Mouse (Mus musculus) C2C12 (cell line): ENCODE data around the gene Mcf2l. TPM values are rescaled to one million over a fixed set of nuclear protein-coding genes. Genes with fewer than 3 reads are reported as not detected.

Experiments
- H3K27me3 ChIP-seq: one replicate; pipeline ENCODE4 v1.6.1; 2011; ENCODE audit not compliant: control insufficient read depth, insufficient read depth, insufficient read length
- H3K36me3 ChIP-seq: one replicate; pipeline ENCODE4 v1.6.1; 2011; ENCODE audit not compliant: control insufficient read depth, insufficient read depth
- H3K4me3 ChIP-seq: one replicate; pipeline ENCODE4 v1.5.1; 2011; ENCODE audit warnings: mild to moderate bottlenecking, control low read depth; ENCODE audit not compliant: poor library complexity, insufficient read depth, severe bottlenecking
- H3K79me2 ChIP-seq: one replicate; pipeline ENCODE4 v1.6.1; 2011; ENCODE audit not compliant: control insufficient read depth, insufficient read depth
- H3K79me3 ChIP-seq: one replicate; pipeline ENCODE4 v1.6.1; 2011; ENCODE audit warnings: low read depth, control low read depth
- H3ac ChIP-seq: one replicate; pipeline ENCODE3; 2011; ENCODE audit warnings: low read depth; ENCODE audit not compliant: control insufficient read depth, insufficient read length
- CEBPB ChIP-seq: IDR thresholded peaks from one replicate; pipeline ENCODE4 v1.6.1; 2011; ENCODE audit warnings: low read depth, mild to moderate bottlenecking, control low read depth, moderate library complexity
- CTCF ChIP-seq: IDR thresholded peaks from one replicate; pipeline ENCODE4 v1.5.1; 2011; ENCODE audit not compliant: control insufficient read depth, insufficient read depth, insufficient read length
- FOSL1 ChIP-seq: IDR thresholded peaks from one replicate; pipeline ENCODE4 v1.8.0; 2011; ENCODE audit warnings: mild to moderate bottlenecking, low read length; ENCODE audit not compliant: poor library complexity, insufficient read depth, severe bottlenecking
- MAX ChIP-seq: IDR thresholded peaks from one replicate; pipeline ENCODE4 v1.6.1; 2011; ENCODE audit warnings: mild to moderate bottlenecking, control low read depth
- MYOD1 ChIP-seq: IDR thresholded peaks from one replicate; pipeline ENCODE4 v1.6.1; 2011; ENCODE audit warnings: low read depth; ENCODE audit not compliant: control insufficient read depth, insufficient read length
- MYOG ChIP-seq: IDR thresholded peaks from one replicate; pipeline ENCODE4 v1.6.1; 2011; ENCODE audit not compliant: control insufficient read depth, insufficient read length; ENCODE audit errors: extremely low read depth
- USF1 ChIP-seq: IDR thresholded peaks from one replicate; pipeline ENCODE4 v1.6.1; 2011; ENCODE audit warnings: low read depth, mild to moderate bottlenecking, control low read depth, moderate library complexity
- polyA plus RNA-seq: library from polyadenylated mRNA; unstranded; fragments of >200 nt; fragmentation: generic; extraction: Trizol; gene quantifications from one replicate; pipeline ENCODE4 v1.2.1, GENCODE M21; 2012; ENCODE audit warnings: missing spikeins

Gene Mcf2l
- polyA plus RNA-seq, 1 experiment: 1.5 TPM

DNA sequence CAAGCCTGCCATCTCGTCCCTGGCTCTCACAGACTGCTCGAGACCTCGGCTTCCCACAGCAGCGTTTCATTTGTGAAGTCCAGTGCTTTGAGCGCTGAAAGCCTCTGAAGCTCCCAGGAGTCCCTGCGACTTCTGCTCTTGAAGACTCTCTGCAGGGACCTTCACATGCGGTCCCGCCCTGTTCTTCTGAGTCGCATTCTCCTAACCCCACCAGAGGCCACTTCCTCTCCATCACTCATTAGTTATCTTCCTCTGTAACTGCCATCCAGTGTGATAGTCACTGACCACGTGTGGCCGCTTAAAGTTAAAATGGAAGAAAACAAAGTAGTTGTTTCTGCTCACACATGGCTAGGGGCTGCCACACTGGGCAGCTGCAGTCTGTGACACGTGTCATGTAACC lies 103.7 kb downstream of the Mcf2l start:
- TF ChIP-seq CTCF (no peak), MYOG (no peak), MYOD1 (no peak), CEBPB (no peak), MAX (no peak), USF1 (no peak), FOSL1 (no peak)
- Histone ChIP-seq H3K79me2 (no peaks in the 10 kb centered on the region), H3K79me3 (no peaks in the 10 kb centered on the region)

DNA sequence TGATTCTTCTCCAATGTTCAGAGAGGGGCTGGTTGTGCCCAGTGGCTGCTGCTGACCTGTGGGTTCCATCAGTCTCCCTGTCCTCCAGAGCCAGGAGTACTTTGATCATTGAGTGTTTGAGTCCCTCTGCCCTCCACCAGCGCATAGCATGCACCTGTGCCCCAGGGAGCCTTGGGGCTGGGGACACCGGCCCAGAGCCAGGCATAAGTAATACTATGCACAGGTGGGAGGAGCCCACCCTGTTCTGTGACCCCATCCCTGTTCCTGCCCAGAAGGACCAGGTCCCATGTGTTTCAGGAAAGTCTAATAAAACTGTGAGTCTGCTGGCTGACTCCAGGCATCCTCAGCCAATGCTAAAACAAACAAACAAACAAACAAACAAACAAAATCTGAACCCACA lies 104.7 kb downstream of the Mcf2l start:
- no peak overlapping the region for H3K4me3 ChIP-seq
- no peak for TF ChIP-seq MYOD1
- no peak for TF ChIP-seq CEBPB
- TF ChIP-seq USF1: no peak
- TF ChIP-seq MYOG: no peak
- TF ChIP-seq CTCF: no peak
- TF ChIP-seq FOSL1: no peak
- TF ChIP-seq MAX: no peak
- no peaks in the 10 kb centered on the region for H3K79me2 ChIP-seq
- H3K27me3 ChIP-seq: peaks cover 40% of the 10 kb centered on the region
- no peaks in the 10 kb centered on the region for H3K79me3 ChIP-seq
- no peak overlapping the region for H3ac ChIP-seq
- H3K36me3 ChIP-seq: no peaks in the 10 kb centered on the region

More for the DNA sequence above, 103.7 kb downstream of the Mcf2l start:
- Histone ChIP-seq H3K36me3 (no peaks in the 10 kb centered on the region), H3K4me3 (no peak overlapping the region), H3K27me3 (peaks cover 40% of the 10 kb centered on the region), H3ac (no peak overlapping the region)

GRCm38 (mm10) chr8:12978726-12979125 lies 105.1 kb downstream of the Mcf2l start:
- no peaks in the 10 kb centered on the region for H3K36me3 ChIP-seq
- TF ChIP-seq CEBPB: no peak
- peak; percentile 80 for TF ChIP-seq CTCF
- H3ac ChIP-seq: no peak overlapping the region
- H3K27me3 ChIP-seq: peaks cover 40% of the 10 kb centered on the region
- H3K79me2 ChIP-seq: no peaks in the 10 kb centered on the region
- H3K79me3 ChIP-seq: no peaks in the 10 kb centered on the region
- no peak overlapping the region for H3K4me3 ChIP-seq

DNA sequence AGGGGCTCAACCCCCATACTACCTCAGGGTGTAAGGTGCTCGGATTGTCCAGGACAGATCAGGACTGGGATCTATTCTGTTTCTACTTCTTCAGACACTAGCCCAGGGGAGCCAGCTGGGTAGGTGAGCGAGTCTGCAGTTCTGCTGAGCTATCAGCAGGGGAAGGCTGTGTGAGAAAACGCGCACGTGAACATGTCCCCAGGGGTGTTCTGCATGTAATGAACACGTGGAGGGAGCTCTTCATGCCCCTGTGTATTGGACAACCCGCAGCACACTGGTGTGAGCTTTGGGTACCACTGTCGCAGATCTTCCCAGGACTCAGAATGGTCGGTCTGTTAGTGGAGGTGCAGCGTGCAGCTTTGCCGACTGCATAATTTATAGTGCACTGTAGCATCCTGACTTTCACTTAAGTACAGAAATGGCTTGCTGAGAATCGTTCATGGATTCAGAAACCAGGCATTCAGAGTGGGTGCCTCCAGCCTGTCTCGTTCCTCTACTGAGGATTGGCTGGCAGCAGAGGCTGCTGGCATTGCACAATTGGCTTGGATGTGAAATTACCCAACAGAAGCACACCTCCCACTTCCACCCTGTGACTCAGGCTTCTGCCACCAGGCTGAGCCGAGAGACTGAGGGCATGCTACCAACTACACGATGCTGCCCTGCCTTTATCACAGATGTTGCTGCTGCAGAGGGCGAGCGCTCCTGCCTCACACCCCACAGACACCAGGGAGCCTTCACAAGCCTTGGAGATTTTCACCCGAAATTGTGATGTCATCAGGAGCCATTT lies 110.3 kb downstream of the Mcf2l start:
- Histone ChIP-seq H3K79me3 (no peaks in the 10 kb centered on the region), H3K27me3 (peaks cover 3% of the 10 kb centered on the region), H3K79me2 (no peaks in the 10 kb centered on the region), H3ac (no peak overlapping the region), H3K36me3 (no peaks in the 10 kb centered on the region), H3K4me3 (no peak overlapping the region)
- TF ChIP-seq MAX (peak; percentile 45), CTCF (no peak), CEBPB (peak; percentile 89)

DNA sequence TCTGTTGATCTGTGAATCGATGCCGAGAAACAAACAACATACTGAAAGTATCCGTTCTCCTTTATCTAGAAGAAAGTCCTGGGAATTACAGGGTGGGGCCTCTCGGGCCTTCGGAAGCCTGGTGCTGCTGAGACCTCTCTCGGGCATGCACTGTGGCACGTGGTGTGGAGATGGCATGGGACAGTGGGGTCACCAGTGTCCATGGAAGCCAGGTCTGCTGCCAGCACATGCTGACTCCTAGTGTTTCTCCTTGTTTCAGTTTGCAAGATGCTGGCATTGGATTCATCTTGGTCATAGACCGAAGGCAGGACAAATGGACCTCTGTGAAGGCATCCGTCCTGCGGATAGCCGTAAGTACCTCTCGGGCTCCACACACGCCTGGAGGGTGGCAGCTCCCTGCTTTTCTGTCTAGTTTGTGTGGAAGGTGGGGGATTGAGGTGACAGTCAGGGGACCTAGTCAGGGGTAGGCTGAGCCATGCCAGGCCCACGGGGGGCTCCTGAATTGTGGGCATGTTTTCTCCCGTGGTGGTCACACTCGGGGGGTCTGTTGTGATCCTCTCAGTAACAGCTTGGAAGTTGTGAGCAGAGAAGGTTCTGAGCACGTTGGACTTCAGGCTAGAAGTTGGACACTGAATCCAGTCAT lies 111.1 kb downstream of the Mcf2l start:
- Histone ChIP-seq H3K4me3 (no peak overlapping the region), H3K36me3 (no peaks in the 10 kb centered on the region), H3K79me3 (no peaks in the 10 kb centered on the region), H3ac (no peak overlapping the region), H3K79me2 (no peaks in the 10 kb centered on the region), H3K27me3 (peaks cover 3% of the 10 kb centered on the region)
- no peak for TF ChIP-seq MYOG
- TF ChIP-seq CEBPB: no peak
- no peak for TF ChIP-seq FOSL1
- TF ChIP-seq USF1: no peak
- no peak for TF ChIP-seq MAX
- TF ChIP-seq CTCF: no peak
- TF ChIP-seq MYOD1: no peak

- Histone ChIP-seq H3K4me3 (no peak overlapping the region), H3K79me3 (no peaks in the 10 kb centered on the region), H3K36me3 (no peaks in the 10 kb centered on the region), H3K27me3 (peaks cover 3% of the 10 kb centered on the region), H3ac (no peak overlapping the region), H3K79me2 (no peaks in the 10 kb centered on the region)
- TF ChIP-seq MAX: no peak
- TF ChIP-seq MYOG: no peak
- no peak for TF ChIP-seq MYOD1
- no peak for TF ChIP-seq CTCF
- no peak for TF ChIP-seq CEBPB
- TF ChIP-seq FOSL1: no peak
- no peak for TF ChIP-seq USF1
These were observed 111.7 kb downstream of the Mcf2l start for GRCm38 (mm10) chr8:12985259-12985658.
